Mouse (Mus musculus) right cerebral cortex, postnatal 4 days (tissue): ENCODE data around the gene Gm6502.
"Not testable (repeated sequence)": the region's sequence is repeated elsewhere in the genome, so short reads cannot be mapped to it uniquely, and the experiment has no call there.

ENCODE experiments used
- DNase-seq: peaks from one replicate; pipeline ENCODE4 v3.0.0-alpha.2; 2022

Gm6502 gene

GRCm38 (mm10) chr5:94314135-94314534 lies at the start of gene Gm6502:
Gene Gm6502 (plus strand): TSS chr5:94314435.
- DNase-seq = not testable (repeated sequence)

DNA sequence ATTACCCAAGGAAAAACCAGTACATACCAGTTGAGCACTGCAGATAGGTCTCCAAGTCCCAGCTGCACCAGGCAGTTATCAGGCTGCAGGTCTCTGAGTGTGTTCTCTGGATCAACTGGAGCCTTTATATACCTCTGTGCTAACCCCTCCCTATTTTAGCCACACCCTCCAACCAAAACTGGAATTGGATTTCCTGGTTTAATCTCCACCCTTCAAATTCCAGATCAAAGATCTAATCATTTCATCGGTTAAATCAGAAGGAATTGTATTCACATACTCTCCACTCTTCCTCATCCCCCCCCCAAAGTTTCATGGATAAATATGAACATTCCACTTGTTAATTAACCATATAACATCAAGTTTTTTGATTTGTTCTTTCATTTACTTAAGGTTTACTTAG lies 7.5 kb upstream of the Gm6502 start, which contains the start of gene A430089I19Rik:
A430089I19Rik (minus strand) TSS at position 101 of the 400 bp plus-strand sequence.
- not testable (repeated sequence) for DNase-seq

GRCm38 (mm10) chr5:94339449-94339848 lies 25.2 kb downstream of the Gm6502 start, which contains the start of gene AA792892:
Gene AA792892 (plus strand): TSS chr5:94339749.
- DNase-seq = not testable (repeated sequence)
